Mouse (Mus musculus): ENCODE measurements around the gene Spg21.

DNA sequence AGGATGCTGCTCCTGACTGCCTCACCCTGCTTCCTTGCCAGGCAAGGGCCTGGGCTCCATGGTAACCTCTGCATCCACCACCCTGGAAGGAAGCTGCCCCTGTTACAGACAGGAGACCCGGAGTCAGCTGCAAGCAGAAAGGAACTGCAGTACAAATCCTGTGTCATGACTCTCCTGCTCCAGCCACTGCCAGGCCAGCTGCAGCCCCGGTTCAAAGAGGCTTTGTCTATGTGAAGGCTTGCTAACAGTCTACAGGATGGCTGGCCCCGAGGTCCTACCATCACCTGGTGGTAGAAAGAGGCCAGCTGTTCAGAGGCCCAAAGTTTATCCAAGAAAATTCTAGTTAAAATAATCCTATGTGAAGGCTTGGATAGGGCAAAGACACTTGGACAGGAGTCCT lies 49.4 kb upstream of the Spg21 start:
- TF ChIP-seq CTCF (IDR thresholded peaks at IDR 0.05; ENCODE audit: low read depth) (no peak), EP300 (IDR thresholded peaks at IDR 0.05; ENCODE audit: low read depth) (no peak)

Data from liver, embryonic 14.5 days (tissue).